20 mouse cellular contexts compared by ENCODE assay signal in the genomic region with DNA sequence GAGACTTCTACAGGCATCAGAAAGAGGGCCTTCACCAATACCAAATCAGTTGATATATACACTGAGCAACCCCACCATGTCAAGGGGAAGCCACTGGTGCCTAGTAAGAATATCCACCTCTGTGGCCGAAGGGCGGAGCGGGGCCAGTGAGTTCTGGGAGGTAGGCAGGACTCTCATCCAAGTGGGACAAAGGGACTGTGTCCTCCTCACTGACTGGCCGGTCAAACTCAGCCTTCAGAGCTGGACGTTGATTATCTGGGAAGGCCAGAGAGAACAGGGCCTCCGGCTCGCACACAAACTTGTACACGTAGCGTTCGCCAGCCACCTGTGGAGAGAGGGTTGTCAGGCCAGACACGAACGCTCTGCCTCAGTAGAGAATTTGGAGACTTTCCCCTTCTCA. TPM values are rescaled to one million over a fixed set of nuclear protein-coding genes. Genes with fewer than 3 reads are reported as not detected.
DNase-seq lines count a peak whose midpoint lies in the region; TF ChIP-seq lines count a peak whose summit lies in the region.
"Had no signal": no experiment of that assay in that cellular context is flagged by ENCODE, and none has a peak within 500 bp of the region (broad histone marks: within the 10 kb centered on the region; RNA-seq: fewer than 3 reads in every experiment).

No protein-coding gene starts in this region.

- intact Hi-C loops in heart, adult 2 months (cut with DNase I): no loop called here
- intact Hi-C loops in heart, postnatal 25 days (cut with DNase I): no loop called here

- no peaks in the 10 kb centered on the region for H3K9me3 ChIP-seq in ES-Bruce4 (replicated peaks; ENCODE audit: control insufficient read depth, insufficient read depth, low read length, poor library complexity, severe bottlenecking)
- H3K9me3 ChIP-seq: forebrain, embryonic 10.5 days; heart, embryonic 15.5 days; hindbrain, embryonic 12.5 days; hindbrain, embryonic 15.5 days had no signal

- peak; percentile 16 for DNase-seq in adrenal gland, postnatal 10 days
- DNase-seq in adrenal gland, postnatal 25 days: no peak
- DNase-seq in heart, adult 2 months: peak in 1 of 2 experiments; percentile 45
- DNase-seq in heart, postnatal 25 days (ENCODE audit: low spot score): no peak
- no peak for DNase-seq in layer of hippocampus, adult 2 months (ENCODE audit: low spot score in 2 of 2)
- DNase-seq: adrenal gland, adult 2 months; adrenal gland, postnatal 36 days; cerebellum, adult 18-20 months; cerebellum, adult 9-10 months; cerebellum, postnatal 14 days; forebrain, postnatal 0 days; gastrocnemius, adult 2 months; gastrocnemius, postnatal 14 days; heart, postnatal 14 days had no signal

- H3K27ac ChIP-seq in heart, adult 2 months: no peak overlapping the region; the same call in 1 of the 2 replicates
- H3K27ac ChIP-seq in ES-Bruce4 (ENCODE audit: insufficient read depth, low read length): peak overlapping the region; percentile 51
- H3K27ac ChIP-seq in layer of hippocampus, adult 2 months: no peak overlapping the region
- H3K27ac ChIP-seq: forebrain, embryonic 10.5 days; gastrocnemius, adult 2 months; heart, embryonic 15.5 days; hindbrain, embryonic 12.5 days; hindbrain, embryonic 15.5 days had no signal

- WGBS in heart, adult 2 months: 71% methylated on average over 12 of the region's 12 CpGs

- no peak for TF ChIP-seq CTCF in heart, adult 2 months (IDR thresholded peaks at IDR 0.05)
- TF ChIP-seq CTCF in ES-Bruce4 (IDR thresholded peaks at IDR 0.05; ENCODE audit: low read depth, low read length): no peak
- TF ChIP-seq CTCF in layer of hippocampus, adult 2 months (conservative IDR thresholded peaks at IDR 0.05): no peak

- peaks cover 1% of the 10 kb centered on the region; the same call in 1 of the 2 replicates for H3K4me1 ChIP-seq in heart, adult 2 months (ENCODE audit: control insufficient read depth, insufficient read depth, low read length)
- H3K4me1 ChIP-seq in ES-Bruce4 (ENCODE audit: control insufficient read depth, insufficient read depth, low read length): peaks cover 18% of the 10 kb centered on the region

- H3K36me3 ChIP-seq in heart, adult 2 months (ENCODE audit: control insufficient read depth, insufficient read depth, low read length): no peaks in the 10 kb centered on the region
- peaks cover 42% of the 10 kb centered on the region for H3K36me3 ChIP-seq in ES-Bruce4 (ENCODE audit: control insufficient read depth, insufficient read depth, low read length, poor library complexity, severe bottlenecking)

- TF ChIP-seq EP300 in heart, adult 2 months (IDR thresholded peaks at IDR 0.05; ENCODE audit: insufficient read depth, low read depth, low read length): 0 out of 2 replicates have a peak, but pooled peaks have one; percentile 20
- no peak for TF ChIP-seq EP300 in ES-Bruce4 (IDR thresholded peaks at IDR 0.05; ENCODE audit: insufficient read depth, low read depth, low read length)

- no peaks in the 10 kb centered on the region for H3K79me2 ChIP-seq in heart, adult 2 months (replicated peaks; ENCODE audit: control insufficient read depth, insufficient read depth, low read length)

- TF ChIP-seq POLR2A in heart, adult 2 months (IDR thresholded peaks at IDR 0.05; ENCODE audit: insufficient read depth, low read depth, low read length): no peak
- no peak for TF ChIP-seq POLR2A in ES-Bruce4 (IDR thresholded peaks at IDR 0.05; ENCODE audit: insufficient read depth, low read length)

- H3K9ac ChIP-seq in heart, adult 2 months (ENCODE audit: low read depth, low read length): no peak overlapping the region
- H3K9ac ChIP-seq in ES-Bruce4 (ENCODE audit: low read depth, poor library complexity, severe bottlenecking): no peak overlapping the region
- H3K9ac ChIP-seq: forebrain, postnatal 0 days; heart, embryonic 15.5 days; hindbrain, embryonic 12.5 days; hindbrain, embryonic 15.5 days had no signal

- no peaks in the 10 kb centered on the region for H3K27me3 ChIP-seq in heart, adult 2 months (ENCODE audit: control insufficient read depth, insufficient read depth, low read length)
- no peaks in the 10 kb centered on the region for H3K27me3 ChIP-seq in ES-Bruce4 (ENCODE audit: control insufficient read depth, insufficient read depth, low read length, poor library complexity, severe bottlenecking)

- H3K4me3 ChIP-seq in heart, adult 2 months: no peak overlapping the region
- H3K4me3 ChIP-seq in ES-Bruce4 (ENCODE audit: low read depth, low read length): no peak overlapping the region
- no peak overlapping the region for H3K4me3 ChIP-seq in layer of hippocampus, adult 2 months
- H3K4me3 ChIP-seq: forebrain, embryonic 10.5 days; gastrocnemius, adult 2 months; heart, embryonic 15.5 days; hindbrain, embryonic 12.5 days; hindbrain, embryonic 15.5 days had no signal

RNA-seq across cellular contexts. Expression of a gene that starts 14.9 kb away (rescaled TPM):
- total RNA-seq in adrenal gland, postnatal 10 days (2021): 1 to 10 TPM; 3.2 to 3.9 TPM
- 1.4 and 1.9 TPM in 2 replicates for total RNA-seq in adrenal gland, postnatal 25 days (2021)
- not detected for total RNA-seq in heart, adult 2 months (2021)
- 0.59 and 0.61 TPM in 2 replicates for polyA plus RNA-seq in heart, adult 2 months (2012; rRNA removed)
- under 1 TPM; 0.26 to 0.53 TPM for total RNA-seq in heart, postnatal 25 days (2021)
- 28.9 and 30.3 TPM in 2 replicates for polyA plus RNA-seq in ES-Bruce4 (2011; ENCODE audit: insufficient read depth, insufficient read length, low read depth, missing spikeins)
- total RNA-seq in layer of hippocampus, adult 2 months (2021): 10 to 100 TPM; 10.1 to 10.7 TPM
- total RNA-seq: hematopoietic stem cell, adult 5-6 weeks had no signal

RNA-seq across cellular contexts. Expression of a gene that starts 37.5 kb away (rescaled TPM):
- 10 to 100 TPM; 23.6 to 24.4 TPM for total RNA-seq in adrenal gland, postnatal 10 days (2021)
- 28.0 TPM in 2 replicates for total RNA-seq in adrenal gland, postnatal 25 days (2021)
- total RNA-seq in heart, adult 2 months (2021): 10 to 100 TPM; 16.0 to 17.1 TPM
- polyA plus RNA-seq in heart, adult 2 months (2012; rRNA removed): 7.2 and 10.7 TPM in 2 replicates
- 10 to 100 TPM; 14.2 to 16.4 TPM for total RNA-seq in heart, postnatal 25 days (2021)
- polyA plus RNA-seq in ES-Bruce4 (2011; ENCODE audit: insufficient read depth, insufficient read length, low read depth, missing spikeins): 37.6 and 38.9 TPM in 2 replicates
- total RNA-seq in layer of hippocampus, adult 2 months (2021): 10 to 100 TPM; 33.2 to 38.4 TPM
